Mouse (Mus musculus) liver, adult 2 months (tissue): Measurements from ENCODE around the gene Gale. TPM values are rescaled to one million over a fixed set of nuclear protein-coding genes. Genes with fewer than 3 reads are reported as not detected.
A peak's percentile ranks its signal among the peaks of the same experiment; 100 is the strongest.

Experiments
- DNase-seq: peaks from one replicate; pipeline ENCODE4 v3.0.0-alpha.2; 2011; ENCODE audit warnings: low read depth, low spot score; ENCODE audit errors: extremely low read depth
- H3K27ac ChIP-seq: fragments of 200-500 bp; replicated peaks from 2 replicates; pipeline ENCODE4 v1.5.1; 2012; ENCODE audit warnings: low read depth, mild to moderate bottlenecking, control low read depth, inconsistent platforms, low read length; ENCODE audit not compliant: insufficient read depth
- H3K27me3 ChIP-seq: fragments of 200-500 bp; 2 replicates; pipeline ENCODE4 v1.6.1; 2012; ENCODE audit warnings: mild to moderate bottlenecking, moderate library complexity, low read length, inconsistent platforms; ENCODE audit not compliant: control insufficient read depth, insufficient read depth
- H3K36me3 ChIP-seq: fragments of 200-500 bp; 2 replicates; pipeline ENCODE4 v1.6.1; 2012; ENCODE audit warnings: low read length, inconsistent platforms; ENCODE audit not compliant: control insufficient read depth, insufficient read depth
- H3K4me1 ChIP-seq: fragments of 200-500 bp; 2 replicates; pipeline ENCODE4 v1.6.1; 2011; ENCODE audit warnings: low read length; ENCODE audit not compliant: control insufficient read depth, insufficient read depth
- H3K4me3 ChIP-seq: fragments of 200-500 bp; 2 replicates; pipeline ENCODE4 v1.5.1; 2011; ENCODE audit warnings: low read depth, mild to moderate bottlenecking, control low read depth, low read length, moderate library complexity; ENCODE audit not compliant: insufficient read depth
- H3K79me2 ChIP-seq: fragments of 200-500 bp; 2 replicates; pipeline ENCODE4 v1.6.1; 2012; ENCODE audit warnings: inconsistent platforms, mild to moderate bottlenecking, low read length, moderate library complexity; ENCODE audit not compliant: control insufficient read depth, insufficient read depth
- H3K9ac ChIP-seq: fragments of 200-500 bp; 2 replicates; pipeline ENCODE4 v1.6.1; 2012; ENCODE audit warnings: low read depth, mild to moderate bottlenecking, control low read depth, inconsistent platforms, low read length
- CTCF ChIP-seq: fragments of 200-500 bp; IDR thresholded peaks from 2 replicates; pipeline ENCODE4 v1.5.1; 2011; ENCODE audit warnings: low read depth, low read length, control low read depth
- POLR2A ChIP-seq: fragments of 200-500 bp; IDR thresholded peaks from 2 replicates; pipeline ENCODE4 v1.6.1; 2011; ENCODE audit warnings: low read length, control low read depth; ENCODE audit not compliant: insufficient read depth; ENCODE audit errors: extremely low read depth
- WGBS: fragments of 180-500 bp; shearing (Covaris S2); methylation state at CpG from one replicate; pipeline ENCODE4 v1.1.7; 2018; 5-methylcytosine and 5-hydroxymethylcytosine counted together
- polyA plus RNA-seq: library from polyadenylated mRNA; depleted of rRNA; stranded (reverse); fragments of >200 nt; gene quantifications from 2 replicates; pipeline ENCODE4 v1.2.3, GENCODE M21; 2012
- total RNA-seq: library from RNA; depleted of rRNA; stranded (reverse); fragments of >200 nt; gene quantifications from 2 replicates; pipeline ENCODE4 v1.2.3, GENCODE M21; 2014

The Gale gene
- total and polyA plus RNA-seq, 2 experiments, result 32.0 to 38.5 TPM

- Histone ChIP-seq H3K4me3 (no peak overlapping the region), H3K27ac (peak overlapping the region; percentile 18), H3K27me3 (no peaks in the 10 kb centered on the region), H3K4me1 (peaks cover 20% of the 10 kb centered on the region), H3K9ac (peak overlapping the region; percentile 15; the same call in 1 of the 2 replicates), H3K36me3 (no peaks in the 10 kb centered on the region), H3K79me2 (peaks cover 8% of the 10 kb centered on the region; the same call in 1 of the 2 replicates)
- no peak for TF ChIP-seq POLR2A
- TF ChIP-seq CTCF, result no peak
- 78% methylated on average over 10 of the region's 10 CpGs for WGBS
- DNase-seq, result no peak
Observed at GRCm38 (mm10) chr4:135945706-135946105, 17.8 kb upstream of the Gale start.

GRCm38 (mm10) chr4:135946278-135946658 lies 17.3 kb upstream of the Gale start, which contains the start of gene Hmgcl:
TSS of gene Hmgcl (plus strand) at chr4:135946448.
- TF ChIP-seq CTCF (no peak), POLR2A (peak; percentile 94)
- under 1% methylated on average over 23 of the region's 23 CpGs for WGBS

DNA sequence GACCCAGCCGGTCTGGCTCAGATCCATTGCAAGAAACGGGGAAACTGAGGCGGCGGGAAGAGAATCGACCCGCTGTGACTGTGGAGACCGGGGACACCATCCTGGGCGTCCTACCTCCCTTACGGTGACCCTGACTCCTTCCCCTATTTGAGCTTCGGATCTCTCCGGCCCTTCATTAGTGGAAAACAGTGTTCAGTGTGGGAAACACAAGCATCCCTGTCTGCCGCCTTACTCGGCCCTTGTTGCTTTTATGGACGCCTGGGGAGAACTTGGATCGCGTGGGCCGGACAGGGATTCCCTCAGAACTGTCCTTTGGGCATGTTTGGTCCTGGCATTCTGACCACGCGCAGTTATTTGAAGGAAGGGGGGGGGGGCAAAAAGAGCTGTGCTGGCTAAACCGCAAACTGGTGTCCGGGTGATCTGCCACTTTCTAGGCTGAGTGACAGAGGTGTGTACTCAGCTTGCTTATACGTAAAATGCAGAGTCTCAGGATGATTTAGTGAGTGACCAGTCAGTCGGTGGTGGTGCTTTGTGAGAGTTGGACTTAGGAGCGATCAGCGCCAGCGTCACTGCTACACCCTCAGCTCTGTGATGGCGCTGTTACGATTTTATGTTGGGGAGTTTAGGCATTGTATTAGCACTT lies 16.7 kb upstream of the Gale start:
- H3K4me3 ChIP-seq, result peak overlapping the region; percentile 61
- no peaks in the 10 kb centered on the region for H3K27me3 ChIP-seq
- peaks cover 20% of the 10 kb centered on the region for H3K4me1 ChIP-seq
- peak overlapping the region; percentile 85 for H3K9ac ChIP-seq
- WGBS, result under 1% methylated on average over 28 of the region's 28 CpGs
- peaks cover 3% of the 10 kb centered on the region; the same call in 1 of the 2 replicates for H3K36me3 ChIP-seq
- peak; percentile 66 for DNase-seq
- no peak for TF ChIP-seq CTCF
- no peak for TF ChIP-seq POLR2A
- H3K79me2 ChIP-seq, result peaks cover 8% of the 10 kb centered on the region; the same call in 1 of the 2 replicates
- H3K27ac ChIP-seq, result peak overlapping the region; percentile 68

More at GRCm38 (mm10) chr4:135946278-135946658, 17.3 kb upstream of the Gale start, which contains the start of gene Hmgcl:
- Histone ChIP-seq H3K27ac (peak within 1 kb of the TSS; percentile 68), H3K79me2 (peaks cover 8% of the 10 kb centered on the region; the same call in 1 of the 2 replicates), H3K4me3 (peak within 1 kb of the TSS; percentile 61), H3K27me3 (no peaks in the 10 kb centered on the region), H3K36me3 (no peaks in the 10 kb centered on the region; the same call in 1 of the 2 replicates), H3K9ac (peak within 1 kb of the TSS; percentile 85), H3K4me1 (peaks cover 20% of the 10 kb centered on the region)
- peak; percentile 77 for DNase-seq

DNA sequence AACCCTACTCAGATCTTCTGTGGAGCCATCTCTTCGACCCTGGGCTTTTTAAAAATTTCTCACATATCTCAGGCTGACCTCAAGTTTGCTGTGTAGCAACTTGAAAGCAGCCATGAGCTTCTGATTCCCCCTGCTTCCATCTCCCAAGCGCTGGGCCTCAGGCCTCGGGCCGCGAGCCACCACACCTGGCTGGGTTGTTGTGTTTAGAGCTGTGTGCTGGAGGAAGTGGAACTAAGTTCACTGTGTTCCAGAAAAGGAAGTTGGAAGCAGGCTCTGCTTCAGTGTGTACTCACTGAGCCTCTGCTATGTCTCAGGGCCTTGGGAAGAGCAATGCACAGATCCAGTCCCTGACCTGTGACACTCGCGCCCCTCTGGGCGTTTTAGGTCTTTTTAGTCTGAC lies 15.4 kb upstream of the Gale start:
- Histone ChIP-seq H3K4me1 (peaks cover 20% of the 10 kb centered on the region), H3K9ac (peak overlapping the region; percentile 46; the same call in 1 of the 2 replicates), H3K79me2 (peaks cover 8% of the 10 kb centered on the region; the same call in 1 of the 2 replicates), H3K27ac (peak overlapping the region; percentile 66), H3K27me3 (no peaks in the 10 kb centered on the region), H3K4me3 (no peak overlapping the region), H3K36me3 (peaks cover 3% of the 10 kb centered on the region; the same call in 1 of the 2 replicates)
- DNase-seq, result peak; percentile 87
- WGBS, result 29% methylated on average over 8 of the region's 8 CpGs
- TF ChIP-seq POLR2A (no peak), CTCF (no peak)

DNA sequence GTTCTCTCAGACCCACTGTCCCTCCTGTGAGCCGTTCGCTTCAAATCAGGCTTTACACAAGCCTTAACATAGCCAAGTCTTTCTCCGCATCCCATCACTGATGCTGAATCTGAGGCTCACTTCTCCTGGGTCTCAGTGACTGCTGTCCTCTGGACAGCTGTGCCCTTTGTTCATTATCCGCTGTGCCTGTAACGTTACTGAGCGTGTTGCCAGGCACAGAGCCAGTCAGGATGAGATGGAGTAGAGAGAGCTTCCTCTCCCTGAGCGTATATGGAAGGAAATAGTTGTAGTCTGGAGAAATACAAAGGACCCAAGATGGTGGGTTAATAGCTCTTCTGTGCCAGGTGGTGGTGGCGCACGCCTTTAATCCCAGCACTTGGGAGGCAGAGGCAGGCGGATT lies 14.1 kb upstream of the Gale start:
- 45% methylated on average over 10 of the region's 10 CpGs for WGBS
- no peak overlapping the region for H3K4me3 ChIP-seq
- H3K9ac ChIP-seq, result no peak overlapping the region
- peaks cover 4% of the 10 kb centered on the region; the same call in 1 of the 2 replicates for H3K36me3 ChIP-seq
- H3K4me1 ChIP-seq, result peaks cover 21% of the 10 kb centered on the region
- no peaks in the 10 kb centered on the region for H3K27me3 ChIP-seq
- peak; percentile 54 for DNase-seq
- H3K27ac ChIP-seq, result peak overlapping the region; percentile 75; the same call in 1 of the 2 replicates
- peaks cover 8% of the 10 kb centered on the region; the same call in 1 of the 2 replicates for H3K79me2 ChIP-seq
- TF ChIP-seq POLR2A (no peak), CTCF (no peak)
